11 mouse cellular contexts compared by ENCODE assay signal in the genomic region with DNA sequence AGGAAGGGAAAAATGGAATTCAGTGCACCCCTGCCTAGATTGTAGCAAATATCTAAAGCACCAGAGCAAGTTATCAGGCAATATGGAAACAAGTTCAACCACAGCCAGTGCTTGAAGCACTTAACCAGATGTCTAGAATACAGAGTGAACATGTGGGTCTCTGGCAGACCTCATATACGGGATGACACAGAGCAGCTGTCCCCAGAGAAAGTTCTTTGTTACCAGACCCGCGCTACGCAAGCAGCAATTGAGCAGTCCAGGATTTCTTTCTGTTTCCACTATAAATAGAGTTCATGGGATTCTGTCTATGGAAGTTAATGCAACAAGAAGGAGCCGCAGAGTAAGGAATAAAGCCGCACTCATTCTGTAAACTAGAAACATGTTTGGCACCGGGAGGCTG. TPM values are rescaled to one million over a fixed set of nuclear protein-coding genes. Genes with fewer than 3 reads are reported as not detected.
A peak's percentile ranks its signal among the peaks of the same experiment; 100 is the strongest.
DNase-seq lines count a peak whose midpoint lies in the region; ATAC-seq and TF ChIP-seq lines count a peak whose summit lies in the region.
"Had no signal": no experiment of that assay in that cellular context is flagged by ENCODE, and none has a peak within 500 bp of the region (broad histone marks: within the 10 kb centered on the region; RNA-seq: fewer than 3 reads in every experiment).

No protein-coding gene starts in this region.

- H3K9me3 ChIP-seq in kidney, postnatal 0 days (replicated peaks; ENCODE audit: low read length): no peaks in the 10 kb centered on the region
- H3K9me3 ChIP-seq in embryonic facial prominence, embryonic 15.5 days (replicated peaks): no peaks in the 10 kb centered on the region
- H3K9me3 ChIP-seq in limb, embryonic 14.5 days (ENCODE audit: control insufficient read depth, low read length): no peaks in the 10 kb centered on the region
- H3K9me3 ChIP-seq in kidney, embryonic 14.5 days (ENCODE audit: control insufficient read depth, low read length): no peaks in the 10 kb centered on the region

- no peak for TF ChIP-seq POLR2A in limb, embryonic 14.5 days (IDR thresholded peaks at IDR 0.05; ENCODE audit: borderline replicate concordance, extremely low read depth, insufficient read depth, insufficient read length)

- no peak overlapping the region for H3K4me3 ChIP-seq in kidney, postnatal 0 days (replicated peaks; ENCODE audit: low read depth, low read length)
- peak overlapping the region; percentile 10; the same call in 1 of the 2 replicates for H3K4me3 ChIP-seq in embryonic facial prominence, embryonic 15.5 days (replicated peaks)
- H3K4me3 ChIP-seq in limb, embryonic 14.5 days (replicated peaks; ENCODE audit: low read length): no peak overlapping the region
- H3K4me3 ChIP-seq in kidney, embryonic 14.5 days (ENCODE audit: low read length): no peak overlapping the region
- H3K4me3 ChIP-seq: erythroblast, embryonic 14.5 days had no signal

- no peaks in the 10 kb centered on the region for H3K36me3 ChIP-seq in kidney, postnatal 0 days (ENCODE audit: insufficient read depth, low read length)
- no peaks in the 10 kb centered on the region for H3K36me3 ChIP-seq in embryonic facial prominence, embryonic 15.5 days
- H3K36me3 ChIP-seq in limb, embryonic 14.5 days (ENCODE audit: control insufficient read depth, insufficient read depth, low read length): no peaks in the 10 kb centered on the region
- H3K36me3 ChIP-seq in kidney, embryonic 14.5 days (ENCODE audit: control insufficient read depth, insufficient read depth, low read length): no peaks in the 10 kb centered on the region
- H3K36me3 ChIP-seq: G1E had no signal

- no peak overlapping the region for H3K9ac ChIP-seq in kidney, postnatal 0 days (ENCODE audit: low read depth, low read length)
- H3K9ac ChIP-seq in embryonic facial prominence, embryonic 15.5 days: no peak overlapping the region
- no peak overlapping the region for H3K9ac ChIP-seq in limb, embryonic 14.5 days (ENCODE audit: low read depth, low read length, severe bottlenecking)
- no peak overlapping the region for H3K9ac ChIP-seq in kidney, embryonic 14.5 days (ENCODE audit: low read depth, low read length)

- DNase-seq in embryo, embryonic 11 days: peak; percentile 16
- no peak for DNase-seq in embryo, embryonic 10.5 days (ENCODE audit: low spot score)
- peak; percentile 69 for DNase-seq in kidney, postnatal 0 days (ENCODE audit: low spot score)
- DNase-seq in kidney, adult 11 months: no peak
- peak; percentile 75 for DNase-seq in limb, embryonic 14.5 days (ENCODE audit: low spot score)
- DNase-seq: cerebellum, adult 11-12 months had no signal

- WGBS in kidney, postnatal 0 days: 55% methylated on average over 7 of the region's 7 CpGs
- 23% methylated on average over 7 of the region's 7 CpGs for WGBS in embryonic facial prominence, embryonic 15.5 days
- WGBS in limb, embryonic 14.5 days: 35% methylated on average over 7 of the region's 7 CpGs
- 57% methylated on average over 7 of the region's 7 CpGs for WGBS in kidney, embryonic 14.5 days

- no peak for ATAC-seq in kidney, postnatal 0 days (replicated peaks; ENCODE audit: low FRiP score, low read depth)
- peak; percentile 68; the same call in 1 of the 2 replicates for ATAC-seq in embryonic facial prominence, embryonic 15.5 days (ENCODE audit: insufficient number of reproducible peaks, low FRiP score, low TSS enrichment, low read depth)
- peak; percentile 62 for ATAC-seq in limb, embryonic 14.5 days (ENCODE audit: low FRiP score, low read depth)
- ATAC-seq in erythroblast, adult 5-6 weeks (replicated peaks; ENCODE audit: low FRiP score, poor library complexity, severe bottlenecking): no peak
- ATAC-seq in kidney, embryonic 14.5 days (ENCODE audit: low FRiP score, low TSS enrichment): no peak

- no peak for TF ChIP-seq CTCF in kidney, postnatal 0 days (IDR thresholded peaks at IDR 0.05; ENCODE audit: low read depth)

- no peak overlapping the region for H3K27ac ChIP-seq in kidney, postnatal 0 days
- peak overlapping the region; percentile 74 for H3K27ac ChIP-seq in embryonic facial prominence, embryonic 15.5 days (replicated peaks)
- H3K27ac ChIP-seq in limb, embryonic 14.5 days (replicated peaks; ENCODE audit: low read depth, low read length): no peak overlapping the region
- H3K27ac ChIP-seq in kidney, embryonic 14.5 days (ENCODE audit: low read depth, low read length): no peak overlapping the region

- no peaks in the 10 kb centered on the region for H3K27me3 ChIP-seq in kidney, postnatal 0 days (ENCODE audit: insufficient read depth, low read length)
- H3K27me3 ChIP-seq in embryonic facial prominence, embryonic 15.5 days: no peaks in the 10 kb centered on the region
- no peaks in the 10 kb centered on the region for H3K27me3 ChIP-seq in limb, embryonic 14.5 days (ENCODE audit: control insufficient read depth, insufficient read depth, low read length)
- no peaks in the 10 kb centered on the region for H3K27me3 ChIP-seq in kidney, embryonic 14.5 days (ENCODE audit: control insufficient read depth, insufficient read depth, low read length)

- peaks cover 12% of the 10 kb centered on the region for H3K4me1 ChIP-seq in kidney, postnatal 0 days (replicated peaks; ENCODE audit: insufficient read depth, low read length)
- peaks cover 35% of the 10 kb centered on the region for H3K4me1 ChIP-seq in embryonic facial prominence, embryonic 15.5 days
- H3K4me1 ChIP-seq in limb, embryonic 14.5 days (ENCODE audit: control insufficient read depth, insufficient read depth, low read length): peaks cover 16% of the 10 kb centered on the region
- H3K4me1 ChIP-seq in kidney, embryonic 14.5 days (ENCODE audit: control insufficient read depth, insufficient read depth, low read length): peaks cover 25% of the 10 kb centered on the region

- H3K4me2 ChIP-seq in kidney, postnatal 0 days (ENCODE audit: low read length): no peak overlapping the region
- peak overlapping the region; percentile 39 for H3K4me2 ChIP-seq in embryonic facial prominence, embryonic 15.5 days (replicated peaks)
- H3K4me2 ChIP-seq in limb, embryonic 14.5 days (replicated peaks; ENCODE audit: low read depth, low read length, severe bottlenecking): no peak overlapping the region
- H3K4me2 ChIP-seq in kidney, embryonic 14.5 days (replicated peaks; ENCODE audit: low read depth, low read length): no peak overlapping the region

RNA-seq across cellular contexts. Expression of a gene that starts 46.8 kb away (rescaled TPM):
- polyA plus RNA-seq in kidney, postnatal 0 days (2015; fragmentation: Nextera tagmentation; extraction: Ambion mirVana): 26.1 and 27.7 TPM in 2 replicates
- 2.4 and 2.8 TPM in 2 replicates for polyA plus RNA-seq in embryonic facial prominence, embryonic 15.5 days (2015; fragmentation: Nextera tagmentation; extraction: Ambion mirVana)
- 2.6 and 2.7 TPM in 2 replicates for polyA plus RNA-seq in limb, embryonic 14.5 days (2012; rRNA removed)
- polyA plus RNA-seq in limb, embryonic 14.5 days (2014; fragmentation: Nextera tagmentation; extraction: Ambion mirVana): 2.8 and 3.0 TPM in 2 replicates
- not detected in 2 replicates for total RNA-seq in erythroblast, adult 5-6 weeks (2015; ENCODE audit: low replicate concordance)
- total RNA-seq in erythroblast, adult 5-6 weeks (2017; ENCODE audit: low replicate concordance): not detected in 2 replicates
- polyA plus RNA-seq in kidney, embryonic 14.5 days (2014; fragmentation: Nextera tagmentation; extraction: Ambion mirVana): 4.0 and 4.7 TPM in 2 replicates
- polyA plus RNA-seq: erythroblast, embryonic 14.5 days; G1E had no signal

Comparison
In these comparisons a context has a peak if more than half of its experiments do, and no peak if none do; other contexts are left out.
1. DNase-seq: peak in embryo, embryonic 11 days (single experiment), kidney, postnatal 0 days (single experiment) and limb, embryonic 14.5 days (single experiment); none in embryo, embryonic 10.5 days (single experiment) and kidney, adult 11 months (single experiment).
2. ATAC-seq: peak in embryonic facial prominence, embryonic 15.5 days (single experiment) and limb, embryonic 14.5 days (single experiment); none in kidney, postnatal 0 days (single experiment), erythroblast, adult 5-6 weeks (single experiment) and kidney, embryonic 14.5 days (single experiment).